Mouse (Mus musculus) liver, embryonic 14.5 days (tissue): ENCODE data around the gene Cemip2.

ENCODE experiments used
- CTCF ChIP-seq: IDR thresholded peaks from 2 replicates; pipeline ENCODE4 v1.5.1; 2016; ENCODE audit warnings: antibody characterized with exemption, low read depth, control low read depth
- EP300 ChIP-seq: IDR thresholded peaks from 2 replicates; pipeline ENCODE4 v1.6.1; 2016; ENCODE audit warnings: antibody characterized with exemption, low read depth

DNA sequence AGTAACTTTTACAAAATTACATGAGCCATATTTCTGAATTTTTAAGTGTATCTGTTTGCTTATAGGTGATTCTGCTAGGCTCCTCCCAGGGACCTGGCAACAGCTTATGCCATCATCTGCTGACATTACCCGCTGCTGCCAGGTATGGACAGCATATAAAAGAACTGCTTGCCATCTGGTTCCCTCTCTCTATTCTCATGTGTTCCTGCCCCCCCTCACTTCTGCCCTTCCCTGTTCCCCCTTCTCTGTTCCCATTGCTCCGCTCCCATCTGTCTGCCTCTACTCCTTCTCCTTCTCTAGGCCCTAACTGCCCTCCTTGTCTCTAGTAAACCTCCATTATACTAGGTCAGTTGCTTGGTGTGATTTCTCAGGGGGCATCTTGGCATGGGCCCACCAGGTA is 32.6 kb upstream of the Cemip2 start:
- TF ChIP-seq CTCF (no peak), EP300 (no peak)
